Mouse (Mus musculus) kidney, postnatal 4 days (tissue): ENCODE data around the gene Kcne1l.

ENCODE experiments used
- DNase-seq, 2 experiments: peaks; one replicate each; pipeline ENCODE4 v3.0.0; 2021; ENCODE audit warnings: mixed read lengths in 2 of 2

The Kcne1l gene

DNA sequence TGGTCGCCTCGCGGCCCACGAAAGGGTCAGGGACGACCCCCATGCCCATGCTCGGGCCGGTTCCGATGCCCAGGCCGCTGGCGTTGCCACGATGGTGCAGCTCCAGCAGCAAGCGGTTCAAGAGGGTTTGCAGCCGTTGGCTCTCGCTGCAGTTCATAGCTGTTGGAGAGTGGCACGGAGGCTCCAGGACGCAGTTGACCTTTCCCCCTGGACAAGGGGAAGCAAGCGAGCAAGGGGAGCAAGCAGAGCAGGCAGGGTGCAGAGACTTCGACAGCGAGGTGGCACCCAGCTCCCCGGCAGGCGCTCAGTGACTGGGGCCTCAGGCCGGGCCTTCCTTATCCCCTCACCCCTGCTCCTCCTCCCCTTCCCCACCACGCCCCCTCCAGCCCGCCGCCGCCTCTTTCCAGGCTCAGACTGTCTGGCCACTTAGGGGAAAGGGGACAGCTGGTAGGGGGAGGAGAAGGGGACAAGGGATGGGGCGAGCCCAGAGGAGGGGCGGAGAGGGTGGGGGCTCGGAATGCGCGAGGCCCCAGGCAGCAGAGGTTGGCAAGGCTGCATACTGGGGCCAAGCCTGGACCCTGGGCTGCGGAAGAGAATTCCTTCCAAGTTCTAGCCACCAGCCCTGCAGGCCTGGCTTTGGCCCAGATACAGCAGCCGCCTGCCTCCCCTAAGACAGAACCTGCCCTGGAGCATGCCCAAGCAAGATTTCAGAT, at the start of gene Kcne1l:
Gene Kcne1l (minus strand): TSS at position 426 of the 713 bp plus-strand sequence.
- peak; percentile 31 to 55 for DNase-seq

- DNase-seq = no peak
Measured at GRCm38 (mm10) chrX:142336207-142336606, 30.1 kb upstream of the Kcne1l start.

- no peak for DNase-seq
Measured at GRCm38 (mm10) chrX:142335502-142335901, 29.4 kb upstream of the Kcne1l start.

DNA sequence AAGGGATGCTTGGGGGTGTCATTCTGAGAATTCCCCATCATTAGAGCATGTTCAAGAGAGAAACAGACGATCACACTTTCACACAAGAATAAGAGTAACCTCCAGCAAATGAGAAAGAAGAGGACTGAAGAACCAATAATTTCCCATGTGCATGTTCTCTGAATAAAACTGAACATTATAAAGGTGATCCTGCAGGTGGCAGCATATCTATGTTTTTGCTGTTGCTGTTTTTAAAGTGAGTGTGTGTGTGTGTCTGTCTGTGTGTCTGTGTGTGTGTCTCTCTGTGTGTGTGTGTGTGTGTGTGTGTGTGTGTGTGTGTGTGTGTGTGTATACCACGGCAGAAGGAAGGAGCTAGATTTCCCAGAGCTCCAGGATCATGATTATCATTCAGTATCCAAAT, 19.7 kb upstream of the Kcne1l start:
- peak in 1 of 2 experiments; percentile 2 for DNase-seq

DNA sequence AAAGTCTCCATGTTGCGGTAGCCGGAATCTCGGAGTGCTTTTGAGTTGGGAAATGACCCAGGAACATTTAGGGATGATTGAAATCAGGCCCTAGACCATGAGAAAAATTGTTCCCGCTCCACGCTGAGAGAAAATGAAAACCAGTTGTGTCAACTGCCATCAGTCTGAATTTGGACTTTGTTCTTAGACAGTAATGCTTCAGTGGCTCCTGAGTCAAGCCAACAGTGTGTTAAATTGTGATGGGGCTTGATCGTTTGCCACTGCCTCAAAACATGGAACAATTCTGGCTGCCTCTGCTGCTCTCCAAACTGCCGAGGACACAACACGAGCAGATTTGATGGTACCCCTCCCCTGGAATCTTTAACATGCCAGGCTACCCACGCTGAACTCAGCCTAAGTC, 10.0 kb upstream of the Kcne1l start:
- no peak for DNase-seq

DNA sequence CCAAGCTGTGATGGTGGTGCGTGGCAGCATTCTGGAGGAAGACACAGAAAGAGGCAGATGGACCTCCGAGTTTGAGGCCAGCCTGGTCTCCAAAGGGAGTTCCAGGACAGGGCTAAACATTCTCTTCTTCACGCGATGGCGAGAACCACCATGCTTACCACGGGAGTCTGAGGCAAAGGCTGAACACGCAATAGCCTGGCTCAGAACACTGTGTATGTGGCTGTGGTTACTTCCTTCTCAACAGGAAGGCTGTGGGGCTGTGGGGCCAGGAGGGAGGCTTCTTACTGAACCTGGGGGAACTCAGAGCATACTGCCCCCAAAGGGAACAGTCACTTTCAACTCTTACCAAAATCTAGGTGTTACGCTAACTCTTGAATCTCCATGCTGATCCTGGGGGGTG, 9.2 kb upstream of the Kcne1l start:
- no peak for DNase-seq

- DNase-seq = peak; percentile 76 to 83
Measured at GRCm38 (mm10) chrX:142314307-142315024, 8.4 kb upstream of the Kcne1l start.

DNA sequence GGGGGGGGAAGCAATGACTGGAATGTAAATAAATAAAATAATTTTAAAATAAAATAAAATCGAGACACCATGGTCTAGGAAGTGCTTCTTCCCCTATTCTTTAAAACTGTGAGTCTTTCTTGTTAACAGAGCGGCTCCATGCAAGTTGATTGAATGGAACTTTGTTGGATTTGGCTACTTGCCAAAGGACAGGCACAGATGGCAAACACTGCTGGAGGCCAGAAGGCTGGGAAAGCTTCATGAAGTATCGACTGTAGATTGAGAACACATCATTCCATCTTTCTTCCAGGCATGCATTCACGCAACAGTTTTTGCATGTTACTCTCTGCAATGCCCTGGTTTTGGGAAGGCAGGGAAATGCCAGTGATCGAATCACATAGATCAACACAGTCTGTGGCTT, 4.3 kb upstream of the Kcne1l start:
- no peak for DNase-seq

- peak in 1 of 2 experiments; percentile 20 for DNase-seq
Measured at GRCm38 (mm10) chrX:142305010-142305868, 855 bp downstream of the Kcne1l start.

DNA sequence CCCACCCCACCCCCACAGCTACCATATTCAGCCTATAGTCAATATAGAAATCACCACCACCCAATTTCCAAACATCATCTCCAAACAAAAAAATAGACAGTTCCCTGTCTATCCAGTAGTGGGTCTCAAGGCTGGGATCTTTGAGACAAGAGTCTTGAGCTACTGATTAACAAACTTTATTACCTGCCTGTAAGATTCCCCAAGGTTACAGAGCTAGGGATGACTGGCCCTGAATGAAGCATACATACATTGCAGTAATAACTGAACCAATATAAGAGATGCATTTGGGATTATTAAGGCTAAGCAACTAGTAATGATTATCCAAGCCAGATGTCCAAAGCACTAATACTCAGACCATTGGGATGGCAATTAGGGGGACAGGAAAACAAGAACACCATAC, 1.5 kb downstream of the Kcne1l start:
- DNase-seq = no peak

- DNase-seq = peak; percentile 21 to 44
Measured at GRCm38 (mm10) chrX:142303456-142303855, 2.6 kb downstream of the Kcne1l start.

DNA sequence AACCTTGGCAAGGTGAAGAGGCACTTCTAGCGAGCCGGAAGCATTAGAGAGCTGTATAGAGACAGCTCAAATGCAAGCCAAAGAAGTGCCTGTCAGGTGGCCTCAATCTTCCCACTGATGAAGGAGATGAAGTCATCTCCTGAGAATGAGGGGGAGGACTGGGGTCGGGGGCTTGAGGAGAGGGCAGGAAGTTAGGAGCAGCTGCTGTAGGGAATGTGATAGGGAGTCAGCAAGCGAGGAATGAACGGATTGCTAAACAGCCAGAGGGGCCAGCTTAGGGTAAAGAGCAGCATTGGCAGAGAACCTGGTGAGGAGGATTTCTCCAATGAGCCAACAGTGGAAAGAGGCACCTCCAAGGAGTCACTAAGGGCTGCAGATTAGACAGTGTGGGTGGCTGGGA, 20.2 kb downstream of the Kcne1l start:
- peak in 1 of 2 experiments; percentile 6 for DNase-seq

DNA sequence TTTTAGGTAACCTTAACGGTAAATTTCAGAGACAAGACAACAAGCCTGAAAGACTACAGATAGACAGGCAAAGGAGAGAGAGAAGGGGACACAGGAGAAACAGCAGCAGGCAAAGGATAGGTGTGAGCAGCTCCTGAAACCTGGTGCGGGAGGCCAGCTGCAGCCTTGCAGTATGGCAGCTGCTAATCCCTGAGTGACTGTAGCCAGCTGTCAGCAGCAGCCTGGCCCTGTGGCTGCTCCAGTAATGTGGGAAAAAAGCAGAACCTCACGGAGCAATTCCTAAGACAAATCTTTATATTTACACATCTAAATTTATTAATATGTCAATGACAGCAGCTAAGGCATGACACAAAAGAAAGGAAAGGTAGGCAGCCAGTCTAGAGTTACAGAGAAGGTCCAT, 29.5 kb downstream of the Kcne1l start:
- DNase-seq = no peak

- DNase-seq = no peak
Measured at GRCm38 (mm10) chrX:142276031-142276430, 30.1 kb downstream of the Kcne1l start.
